Mouse (Mus musculus) 3134 (cell line): ENCODE results near the gene Gm21915.

Experiments used
- DNase-seq: peaks from one replicate; pipeline ENCODE4 v3.0.0-alpha.2; 2011; ENCODE audit warnings: low spot score; ENCODE audit not compliant: insufficient read length; ENCODE audit errors: extremely low read depth

The Gm21915 gene

GRCm38 (mm10) chr9:40711654-40712053 is 41.2 kb downstream of the Gm21915 start:
- DNase-seq, result no peak

DNA sequence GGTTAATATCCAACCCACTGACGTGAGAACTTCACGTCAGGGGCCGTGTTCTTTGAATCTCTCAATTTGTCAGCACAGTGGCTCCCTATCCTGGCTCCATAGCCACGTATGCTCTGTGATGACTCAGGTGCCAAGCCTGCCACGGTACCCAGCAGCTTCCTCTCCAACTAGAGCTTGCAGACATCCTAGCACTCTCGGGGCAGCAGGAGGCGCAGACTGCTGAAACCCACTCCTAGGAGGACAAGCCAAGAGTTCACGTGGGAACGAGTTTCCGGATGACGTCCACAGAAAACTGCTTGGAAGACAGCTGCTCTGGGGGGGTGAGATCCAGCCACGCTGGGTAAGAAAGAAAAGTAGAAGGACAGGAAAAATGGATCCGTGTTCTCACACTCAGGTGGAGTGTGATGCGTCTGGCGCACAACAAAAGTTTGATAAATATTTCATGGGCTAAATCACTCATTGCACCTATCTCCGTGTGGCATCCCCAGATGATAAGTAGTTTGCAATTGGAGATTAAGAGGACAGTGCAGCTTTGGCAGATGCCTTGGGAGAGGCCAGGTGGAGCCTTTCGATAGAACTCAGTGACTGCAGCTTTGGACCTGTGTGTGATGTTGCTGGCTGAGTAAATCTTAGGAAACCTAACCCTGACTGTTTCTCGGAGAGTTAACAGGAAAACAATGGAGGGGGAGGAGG is 46.9 kb downstream of the Gm21915 start:
- DNase-seq, result no peak

GRCm38 (mm10) chr9:40717875-40718185 is 47.4 kb downstream of the Gm21915 start:
- DNase-seq, result no peak
